ENCODE assay signal across 30 mouse cellular contexts in the genomic region with DNA sequence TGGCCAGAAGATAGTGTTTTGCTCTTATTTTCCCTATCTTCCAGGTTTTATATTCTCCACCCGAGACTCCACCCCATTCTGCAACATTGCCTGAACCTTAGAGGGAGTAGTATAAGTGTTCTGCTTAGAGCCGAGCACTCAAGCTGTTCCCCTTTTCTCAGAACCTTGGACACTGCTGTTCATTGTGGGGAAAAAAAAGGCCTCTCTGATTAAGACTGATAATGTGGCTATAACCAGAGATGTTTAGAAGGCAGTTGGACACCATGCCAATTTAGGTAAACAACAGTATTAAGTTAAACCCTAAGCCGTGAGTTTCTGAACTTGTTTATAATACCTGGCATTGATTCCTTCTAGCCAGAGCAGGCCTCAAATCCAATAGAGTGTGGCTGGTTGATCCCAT.
"Had no signal": no experiment of that assay in that cellular context is flagged by ENCODE, and none has a peak within 500 bp of the region (broad histone marks: within the 10 kb centered on the region; RNA-seq: fewer than 3 reads in every experiment).

No protein-coding gene starts in this region.

- H3K27me3 ChIP-seq: limb, embryonic 12.5 days; limb, embryonic 13.5 days; limb, embryonic 15.5 days; liver, embryonic 12.5 days; liver, embryonic 13.5 days; liver, embryonic 15.5 days; lung, embryonic 15.5 days; megakaryocyte, embryonic 14.5 days; midbrain, embryonic 12.5 days; midbrain, embryonic 13.5 days; midbrain, embryonic 15.5 days; neural tube, embryonic 12.5 days had no signal

- H3K4me3 ChIP-seq: limb, embryonic 10.5 days; limb, embryonic 12.5 days; limb, embryonic 13.5 days; limb, embryonic 15.5 days; liver, embryonic 12.5 days; liver, embryonic 13.5 days; liver, embryonic 15.5 days; lung, embryonic 15.5 days; megakaryocyte, embryonic 14.5 days; midbrain, embryonic 10.5 days; midbrain, embryonic 12.5 days; midbrain, embryonic 13.5 days; midbrain, embryonic 15.5 days; myocyte; neural tube, embryonic 12.5 days had no signal

- H3K27ac ChIP-seq: limb, embryonic 10.5 days; limb, embryonic 12.5 days; limb, embryonic 13.5 days; limb, embryonic 15.5 days; liver, embryonic 12.5 days; liver, embryonic 13.5 days; liver, embryonic 14.5 days; liver, embryonic 15.5 days; lung, embryonic 15.5 days; macrophage; midbrain, embryonic 10.5 days; midbrain, embryonic 12.5 days; midbrain, embryonic 13.5 days; midbrain, embryonic 15.5 days; neural tube, embryonic 12.5 days had no signal

- H3K9ac ChIP-seq: limb, embryonic 12.5 days; limb, embryonic 13.5 days; limb, embryonic 15.5 days; liver, embryonic 12.5 days; liver, embryonic 13.5 days; liver, embryonic 14.5 days; liver, embryonic 15.5 days; liver, postnatal 0 days; lung, embryonic 14.5 days; lung, embryonic 15.5 days; midbrain, embryonic 12.5 days; midbrain, embryonic 13.5 days; midbrain, embryonic 15.5 days; neural tube, embryonic 12.5 days had no signal

- ATAC-seq: liver, embryonic 12.5 days; liver, postnatal 0 days; lung, postnatal 0 days; midbrain, embryonic 13.5 days; midbrain, embryonic 15.5 days; midbrain, embryonic 16.5 days had no signal

- H3K9me3 ChIP-seq: limb, embryonic 10.5 days; limb, embryonic 12.5 days; limb, embryonic 13.5 days; limb, embryonic 15.5 days; liver, embryonic 12.5 days; liver, embryonic 13.5 days; liver, embryonic 15.5 days; lung, embryonic 15.5 days; megakaryocyte, embryonic 14.5 days; midbrain, embryonic 10.5 days; midbrain, embryonic 12.5 days; midbrain, embryonic 13.5 days; midbrain, embryonic 15.5 days; neural tube, embryonic 12.5 days had no signal

- H3K36me3 ChIP-seq: limb, embryonic 10.5 days; limb, embryonic 13.5 days; limb, embryonic 15.5 days; liver, embryonic 12.5 days; liver, embryonic 13.5 days; liver, embryonic 15.5 days; lung, embryonic 15.5 days; midbrain, embryonic 10.5 days; midbrain, embryonic 12.5 days; midbrain, embryonic 13.5 days; midbrain, embryonic 15.5 days; neural tube, embryonic 12.5 days had no signal

- DNase-seq: left cerebral cortex, postnatal 4 days; liver; liver, embryonic 13.5 days; liver, postnatal 0 days; lung, adult 18-20 months; lung, adult 2 months; lung, embryonic 14.5 days; lung, postnatal 10 days; lung, postnatal 14 days; lung, postnatal 36 days; lung, postnatal 4 days; midbrain, embryonic 14.5 days had no signal
